Mouse (Mus musculus): ENCODE data around the gene Dab2ip. TPM values are rescaled to one million over a fixed set of nuclear protein-coding genes. Genes with fewer than 3 reads are reported as not detected.

Dab2ip gene
- 73.9 and 77.2 TPM in 2 replicates for polyA plus RNA-seq (2012; rRNA removed)

DNA sequence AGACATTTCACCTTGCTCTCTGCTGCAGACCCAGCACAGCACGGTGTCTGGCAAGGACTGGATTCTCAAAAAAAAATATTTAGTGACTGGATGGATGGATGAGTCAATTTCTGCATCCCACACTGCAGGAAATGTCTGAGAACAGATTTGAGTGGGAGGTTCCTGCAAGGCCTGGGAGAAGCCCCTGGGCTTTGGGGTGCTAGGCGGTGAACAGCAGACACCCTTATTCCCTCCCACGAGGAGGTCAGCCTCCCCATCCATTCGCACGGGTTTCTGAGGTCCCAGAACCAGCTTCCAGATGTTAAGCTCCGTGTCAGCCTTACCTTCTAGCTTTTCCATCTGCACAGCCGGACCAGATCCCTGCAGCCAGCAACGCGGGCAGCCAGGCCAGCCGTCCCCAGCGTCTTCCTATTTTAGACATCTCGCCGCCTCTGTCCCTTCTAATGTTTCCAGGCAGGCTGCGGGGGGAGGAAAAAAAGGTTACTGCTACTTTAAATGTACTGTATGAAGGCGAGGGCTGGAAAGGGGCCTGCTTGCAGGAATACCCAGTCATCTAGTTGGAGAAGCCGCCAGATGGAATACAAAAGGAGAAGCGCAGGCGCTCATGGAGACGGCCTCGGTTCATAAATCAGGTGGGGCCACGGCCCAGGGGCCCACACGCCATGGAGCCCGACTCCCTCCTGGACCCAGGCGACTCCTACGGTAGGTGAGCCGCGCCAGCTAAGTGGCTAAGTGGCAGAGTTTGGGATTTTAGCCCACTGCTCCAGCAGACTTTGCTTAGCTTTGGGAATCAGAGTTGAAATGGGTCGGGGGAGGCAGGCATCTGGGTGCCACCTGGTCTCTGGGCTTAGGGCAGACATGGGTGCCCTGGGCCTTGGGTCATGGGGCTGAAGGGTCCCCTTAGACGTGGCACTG lies at the start of gene Dab2ip:
TSS of gene Dab2ip (plus strand) at position 356 of the 915 bp plus-strand sequence.
- peak; percentile 75 to 84 for DNase-seq (ENCODE audit: extremely low spot score in 1 of 2, low spot score in 1 of 2)

DNA sequence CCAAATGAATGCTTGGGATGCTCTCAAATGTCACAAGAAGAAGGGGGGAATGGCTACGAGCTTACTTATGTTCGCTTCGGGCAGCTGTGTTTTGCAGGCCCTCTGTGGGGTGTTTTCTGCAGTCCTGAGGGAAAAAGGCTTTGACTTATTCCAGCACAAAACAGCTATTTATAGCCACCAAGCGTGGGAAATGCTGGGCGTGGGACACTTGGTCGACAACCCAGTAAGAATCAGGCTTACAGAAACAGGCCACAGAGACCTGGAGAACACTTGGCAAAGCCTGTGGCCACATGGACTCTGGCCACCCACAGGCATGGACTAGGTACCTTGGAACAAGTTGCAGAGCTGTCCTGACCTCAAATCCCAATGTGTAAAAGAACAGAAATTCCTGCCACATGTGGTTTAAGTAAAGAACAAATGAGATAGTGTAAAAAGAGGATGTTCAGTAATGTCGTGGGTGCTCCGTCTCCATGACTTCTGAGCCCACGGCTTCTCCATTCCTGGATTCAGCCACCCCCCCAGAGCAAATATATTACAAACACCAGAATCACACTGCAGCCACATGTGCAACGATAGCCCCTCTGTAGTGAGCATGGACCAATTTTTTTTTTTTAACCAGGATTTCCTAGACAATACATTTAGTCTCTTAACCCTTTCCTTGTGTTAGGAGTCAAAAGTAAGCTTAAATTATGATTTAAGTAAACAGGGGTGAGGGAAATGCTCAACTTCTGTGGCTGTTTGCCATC lies 49.3 kb upstream of the Dab2ip start:
- DNase-seq (ENCODE audit: extremely low spot score in 1 of 2, low spot score in 1 of 2): peak; percentile 76 to 83

DNA sequence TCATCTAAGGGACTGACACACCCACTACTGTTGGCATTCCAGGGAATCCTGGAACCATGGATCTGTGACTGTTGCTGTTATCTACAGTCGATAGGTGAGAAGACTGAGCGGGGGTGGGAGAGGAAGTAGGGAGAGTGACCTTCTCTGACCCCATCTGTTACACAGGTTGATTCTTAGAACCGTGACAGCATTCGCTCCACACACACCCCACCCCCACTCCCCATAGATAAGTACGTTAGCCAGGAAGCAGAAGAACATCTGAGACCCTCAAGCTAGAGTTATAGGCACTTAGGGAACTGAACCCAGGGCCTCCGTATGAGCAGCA lies 48.8 kb upstream of the Dab2ip start:
- peak in 1 of 2 experiments; percentile 17 for DNase-seq (ENCODE audit: extremely low spot score in 1 of 2, low spot score in 1 of 2)

DNA sequence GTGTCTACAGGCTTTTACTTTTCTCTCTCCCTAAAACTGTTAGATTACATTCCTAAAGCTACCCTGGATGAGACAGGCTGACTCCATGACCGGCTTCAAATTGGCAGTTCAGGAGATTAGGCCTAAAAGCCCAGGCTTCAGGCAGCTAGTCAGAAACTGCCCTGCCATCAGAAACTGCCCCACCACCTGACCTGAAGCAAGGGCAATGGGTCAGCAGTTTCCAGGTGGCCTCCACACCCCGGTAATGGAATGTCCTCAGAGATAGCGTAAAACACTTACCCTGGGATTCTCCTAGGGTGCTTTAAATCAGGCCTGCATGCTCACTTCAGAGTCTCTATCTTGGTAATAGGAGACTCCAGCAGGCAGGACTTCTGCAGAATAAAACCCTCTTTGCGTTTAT lies 48.2 kb upstream of the Dab2ip start:
- DNase-seq (ENCODE audit: extremely low spot score in 1 of 2, low spot score in 1 of 2): no peak

DNA sequence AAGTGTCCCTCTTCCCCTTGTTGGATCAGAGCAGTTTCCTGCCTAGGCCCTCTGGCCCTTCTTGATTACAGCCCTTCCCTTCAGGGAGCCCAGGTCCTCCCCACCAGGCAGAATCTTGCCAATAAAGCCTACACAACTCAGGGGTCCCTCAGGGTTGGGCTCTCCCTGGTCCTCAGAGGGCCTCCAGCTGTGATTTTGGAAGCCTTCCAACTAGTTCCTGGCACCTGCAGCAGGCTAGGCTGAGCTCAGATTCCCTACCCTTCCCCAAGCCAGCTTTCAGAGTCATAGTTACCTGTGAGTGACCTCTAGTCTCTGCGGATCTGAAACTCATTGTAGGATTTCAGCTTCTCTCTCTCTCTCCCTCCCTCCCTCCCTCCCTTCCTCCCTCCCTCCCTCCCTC lies 47.1 kb upstream of the Dab2ip start:
- no peak for DNase-seq (ENCODE audit: extremely low spot score in 1 of 2, low spot score in 1 of 2)

DNA sequence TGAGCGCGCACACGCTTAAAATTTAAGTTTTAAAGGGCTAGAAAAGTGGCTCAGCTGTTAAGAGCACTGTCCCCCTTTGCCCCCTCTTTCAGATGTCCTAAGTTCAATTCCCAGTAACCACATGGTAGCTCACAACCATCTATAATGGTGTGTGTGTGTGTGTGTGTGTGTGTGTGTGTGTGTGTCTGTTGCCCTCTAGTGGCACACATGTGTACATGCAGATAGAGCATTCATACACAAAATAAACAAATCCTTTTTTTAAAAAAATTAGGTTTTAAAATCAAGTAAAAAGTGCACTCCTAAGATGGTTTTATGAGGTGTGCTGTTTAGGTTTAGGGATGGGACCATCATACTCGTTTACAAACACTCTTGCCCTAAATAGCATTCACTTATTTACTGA lies 45.8 kb upstream of the Dab2ip start:
- DNase-seq (ENCODE audit: extremely low spot score in 1 of 2, low spot score in 1 of 2): no peak

DNA sequence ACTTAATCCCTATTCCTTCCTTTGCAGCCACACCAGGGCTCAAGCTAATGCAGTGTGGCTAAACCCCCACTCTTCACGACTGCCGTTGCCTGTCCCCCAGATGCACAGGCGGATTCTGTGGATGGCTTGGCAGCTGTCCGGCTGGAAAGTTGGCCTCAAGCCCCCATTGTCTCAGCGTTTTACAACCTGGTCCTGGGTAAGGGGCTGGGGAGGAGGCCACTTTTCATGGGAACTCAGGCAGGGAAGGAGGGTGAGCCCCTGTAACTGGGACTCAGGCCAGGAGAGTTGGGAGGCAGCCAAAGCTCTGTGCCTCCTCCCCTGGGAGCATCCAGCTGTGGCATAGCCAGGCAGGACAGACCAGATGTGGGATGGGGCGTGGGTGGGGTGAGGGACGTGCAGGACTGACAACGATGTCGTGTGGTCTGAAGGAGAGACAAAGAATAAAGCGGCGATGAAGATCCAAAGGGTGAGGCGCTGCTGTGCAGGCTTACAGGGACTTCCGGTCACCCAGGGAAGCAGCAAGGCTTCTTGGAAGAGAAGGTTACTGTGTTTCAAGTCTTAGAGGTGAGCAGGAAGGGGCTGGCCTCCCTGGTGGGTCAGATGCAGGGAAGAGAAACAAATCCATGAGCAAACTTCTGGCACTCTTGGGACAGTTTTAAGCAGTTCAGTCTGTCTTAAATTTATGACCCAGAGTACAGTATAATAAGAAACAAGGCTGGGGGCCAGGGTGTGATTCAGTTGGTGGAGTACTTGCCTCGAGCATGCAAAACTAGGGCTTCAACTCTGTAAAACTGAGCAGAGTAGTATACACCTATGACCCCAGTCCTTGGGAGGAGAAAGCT lies 43.8 kb upstream of the Dab2ip start:
- DNase-seq (ENCODE audit: extremely low spot score in 1 of 2, low spot score in 1 of 2): peak in 1 of 2 experiments; percentile 32

DNA sequence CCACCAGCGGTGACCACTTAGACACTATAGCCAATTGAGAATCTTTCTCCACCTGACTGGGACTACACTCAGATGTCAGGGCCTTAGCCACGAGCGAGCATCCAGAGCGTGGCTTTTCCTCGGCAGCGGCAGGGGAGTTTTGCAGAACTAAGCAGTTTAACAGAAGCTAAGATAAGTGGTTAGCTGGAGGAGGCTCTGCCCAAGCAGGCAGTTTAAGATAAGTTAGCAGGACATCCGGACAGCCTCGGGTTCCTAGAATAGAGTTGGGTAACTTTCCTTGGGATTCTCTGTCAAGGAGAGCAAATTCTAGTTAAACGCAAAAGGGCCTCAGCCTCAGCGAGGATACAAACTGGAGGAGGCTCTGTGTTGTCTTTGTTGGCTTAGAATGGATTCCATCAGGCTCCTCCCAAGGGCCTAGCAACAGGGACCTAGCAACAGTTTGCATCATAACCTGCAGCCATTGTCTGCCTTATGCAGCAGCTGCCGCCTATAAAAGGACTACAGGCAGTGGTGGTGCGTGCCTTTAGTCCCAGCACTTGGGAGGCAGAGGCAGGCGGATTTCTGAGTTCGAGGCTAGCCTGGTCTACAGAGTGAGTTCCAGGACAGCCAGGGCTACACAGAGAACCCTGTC lies 31.3 kb upstream of the Dab2ip start:
- DNase-seq (ENCODE audit: extremely low spot score in 1 of 2, low spot score in 1 of 2): no peak

DNA sequence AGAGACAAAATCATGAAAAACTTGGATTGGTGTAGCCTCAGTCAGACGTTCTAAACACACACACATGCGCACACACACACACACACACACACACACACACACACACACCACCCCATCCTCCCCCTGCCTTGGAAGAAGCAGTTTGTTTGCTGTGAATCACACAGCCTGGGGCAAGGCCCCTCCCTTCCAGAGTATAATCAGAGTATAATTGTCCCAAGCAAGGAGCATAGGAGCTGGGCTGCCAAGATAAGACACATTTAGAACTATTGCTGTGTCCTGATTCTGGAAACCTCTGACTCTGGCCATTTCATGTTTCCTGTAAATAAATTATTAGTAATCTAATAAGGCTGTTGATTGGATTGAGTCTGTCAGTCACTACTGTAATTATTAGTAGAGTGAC lies 29.0 kb upstream of the Dab2ip start:
- DNase-seq (ENCODE audit: extremely low spot score in 1 of 2, low spot score in 1 of 2): no peak

DNA sequence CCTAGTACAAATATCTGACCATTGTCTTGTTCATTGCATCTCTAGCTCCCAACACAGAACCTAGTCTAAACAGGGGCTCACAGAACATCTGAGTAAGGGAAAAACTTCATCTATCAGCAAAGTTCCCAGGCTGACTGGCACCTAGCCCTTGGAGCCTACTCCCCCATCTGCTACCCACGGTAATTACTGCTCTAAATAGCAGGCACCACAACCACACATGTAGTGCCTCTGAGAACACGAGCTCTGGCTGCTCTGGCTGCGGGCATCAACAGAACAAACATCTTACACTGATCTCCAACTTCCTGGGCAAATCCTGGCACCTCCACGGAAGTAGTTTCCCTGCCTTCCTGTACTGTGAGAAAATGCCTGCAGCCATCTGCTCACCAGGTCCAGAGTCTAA lies 28.2 kb upstream of the Dab2ip start:
- peak; percentile 50 to 58 for DNase-seq (ENCODE audit: extremely low spot score in 1 of 2, low spot score in 1 of 2)

DNA sequence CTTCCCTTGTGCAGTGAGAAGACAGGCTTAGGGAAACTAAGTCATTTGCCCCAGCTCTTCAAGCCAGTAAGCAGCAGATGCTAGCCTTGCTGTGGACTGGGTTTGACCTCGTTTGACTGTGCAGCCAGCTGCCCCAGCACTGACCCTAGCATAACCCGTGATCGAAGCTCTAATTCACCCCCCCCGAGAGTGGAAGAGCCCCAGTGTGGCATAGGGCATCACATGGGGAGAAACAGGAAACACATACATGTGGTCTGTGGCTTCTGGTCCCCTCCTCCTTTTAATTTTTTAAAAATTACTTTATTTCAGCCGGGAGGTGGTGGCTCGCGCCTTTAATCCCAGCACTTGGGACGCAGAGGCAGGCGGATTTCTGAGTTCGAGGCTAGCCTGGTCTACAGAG lies 27.3 kb upstream of the Dab2ip start:
- no peak for DNase-seq (ENCODE audit: extremely low spot score in 1 of 2, low spot score in 1 of 2)

DNA sequence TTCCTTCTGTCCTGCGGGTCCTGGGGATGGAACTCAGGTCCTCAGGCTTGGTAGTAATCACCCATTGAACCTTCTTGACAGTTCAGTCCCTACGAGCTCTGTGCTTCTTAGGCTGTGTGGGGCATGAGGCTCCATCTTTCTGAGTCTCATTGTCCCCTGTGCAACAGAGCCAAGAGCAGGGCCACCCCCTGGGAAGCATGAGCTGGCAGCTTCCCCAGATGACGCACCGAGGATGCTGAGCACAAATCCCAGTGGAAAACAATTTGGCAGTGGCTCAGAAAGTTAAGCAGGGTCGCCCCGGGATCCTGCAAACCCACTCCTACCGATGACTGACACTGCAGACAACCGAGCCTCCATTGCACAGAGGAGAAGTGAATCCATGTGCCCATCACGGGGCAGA lies 24.4 kb upstream of the Dab2ip start:
- DNase-seq (ENCODE audit: extremely low spot score in 1 of 2, low spot score in 1 of 2): no peak

DNA sequence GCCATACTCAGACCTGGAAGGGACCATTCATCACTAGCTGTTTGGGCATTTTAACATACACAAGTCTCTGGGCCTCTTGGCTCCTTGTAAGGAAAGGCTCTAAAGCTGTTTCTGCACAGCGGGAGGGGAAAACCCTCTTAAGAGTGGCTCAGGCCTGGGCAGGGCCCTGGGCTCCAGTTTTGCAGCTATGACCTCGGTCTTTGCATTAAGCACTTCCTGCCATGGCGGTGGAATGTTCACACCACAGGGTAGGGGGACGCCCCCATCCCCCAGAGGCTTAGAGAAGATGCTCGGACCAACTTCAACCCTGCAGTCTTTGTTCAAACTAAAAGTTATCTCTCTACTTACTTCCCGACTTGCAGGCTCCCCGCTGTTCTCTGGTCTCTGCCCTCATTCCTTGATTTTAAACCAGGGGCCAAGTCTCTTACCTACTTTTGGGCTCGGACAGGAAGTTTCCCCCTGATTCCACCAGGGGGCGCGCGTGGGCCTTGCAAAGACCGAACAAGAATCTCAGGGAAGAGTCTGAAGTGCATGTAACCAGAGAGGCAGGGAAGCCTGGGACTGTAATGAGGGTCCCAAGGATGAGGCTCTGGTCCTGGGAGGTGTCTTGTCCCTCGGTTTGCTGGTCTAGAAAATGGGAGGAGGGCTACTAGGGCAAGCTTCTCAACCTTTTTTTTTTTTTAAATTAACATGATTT lies 18.6 kb upstream of the Dab2ip start:
- DNase-seq (ENCODE audit: extremely low spot score in 1 of 2, low spot score in 1 of 2): peak; percentile 68 to 93

DNA sequence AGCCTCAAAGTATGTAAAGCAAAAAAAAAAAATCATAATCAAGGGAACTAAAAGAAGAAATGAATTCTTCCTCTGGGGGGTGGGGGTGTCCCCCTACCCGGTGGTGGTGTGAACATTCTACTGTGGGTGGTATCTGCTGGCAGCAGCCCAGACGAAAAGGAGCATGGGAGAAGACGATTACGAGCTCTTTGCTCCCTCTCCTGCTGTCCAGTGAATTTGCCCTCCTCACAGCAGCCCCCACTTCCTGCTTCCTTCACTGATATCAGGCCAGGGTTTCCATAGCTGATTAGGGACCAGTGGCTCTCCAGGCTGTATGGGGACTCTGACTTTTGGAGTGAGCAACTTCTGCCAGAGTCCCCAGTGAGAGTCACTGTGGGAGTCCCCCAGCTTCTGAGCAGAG lies 17.3 kb upstream of the Dab2ip start:
- no peak for DNase-seq (ENCODE audit: extremely low spot score in 1 of 2, low spot score in 1 of 2)

DNA sequence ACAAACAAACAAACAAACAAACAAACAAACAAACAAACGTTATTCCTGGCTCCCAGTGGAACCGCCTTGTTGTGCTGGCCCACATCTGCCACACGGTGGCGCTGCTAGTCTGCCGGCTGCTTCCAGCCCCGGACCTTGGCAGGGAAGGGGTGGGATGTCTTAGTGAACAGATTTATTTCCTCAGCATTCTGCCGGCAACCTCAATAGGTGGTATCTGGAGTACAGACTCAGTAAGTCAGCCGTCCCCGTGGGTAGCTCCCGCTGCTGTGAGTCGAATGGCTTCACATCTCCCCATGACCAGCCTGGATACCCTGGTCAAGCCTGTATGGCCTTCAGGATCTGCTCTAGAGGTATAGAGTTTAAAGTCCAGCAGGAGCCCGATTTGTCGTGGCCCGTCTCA lies 13.3 kb upstream of the Dab2ip start:
- DNase-seq (ENCODE audit: extremely low spot score in 1 of 2, low spot score in 1 of 2): peak in 1 of 2 experiments; percentile 74

DNA sequence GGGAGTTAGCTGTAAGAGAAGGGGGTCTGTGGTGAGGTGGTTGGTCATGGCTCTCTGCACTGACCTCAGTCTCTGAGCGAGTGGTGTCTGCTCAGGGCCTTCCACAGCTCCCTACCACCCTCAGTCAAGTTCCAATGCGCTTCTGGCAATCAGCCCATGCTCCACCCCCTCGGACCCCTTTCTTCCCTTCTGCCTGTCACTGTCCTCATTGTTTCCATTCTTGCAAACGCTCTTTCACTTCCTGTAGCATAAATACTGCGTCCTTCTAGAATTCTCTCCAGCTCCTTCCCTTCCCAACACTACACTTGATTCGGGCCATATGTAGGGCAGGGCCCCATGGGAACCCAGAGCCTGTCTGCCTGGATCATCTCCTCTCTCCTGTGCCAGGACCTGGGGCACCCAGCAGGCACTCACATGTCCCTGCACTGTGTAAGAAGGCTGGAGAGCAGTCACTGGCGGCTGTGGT lies 12.9 kb upstream of the Dab2ip start:
- DNase-seq (ENCODE audit: extremely low spot score in 1 of 2, low spot score in 1 of 2): no peak

DNA sequence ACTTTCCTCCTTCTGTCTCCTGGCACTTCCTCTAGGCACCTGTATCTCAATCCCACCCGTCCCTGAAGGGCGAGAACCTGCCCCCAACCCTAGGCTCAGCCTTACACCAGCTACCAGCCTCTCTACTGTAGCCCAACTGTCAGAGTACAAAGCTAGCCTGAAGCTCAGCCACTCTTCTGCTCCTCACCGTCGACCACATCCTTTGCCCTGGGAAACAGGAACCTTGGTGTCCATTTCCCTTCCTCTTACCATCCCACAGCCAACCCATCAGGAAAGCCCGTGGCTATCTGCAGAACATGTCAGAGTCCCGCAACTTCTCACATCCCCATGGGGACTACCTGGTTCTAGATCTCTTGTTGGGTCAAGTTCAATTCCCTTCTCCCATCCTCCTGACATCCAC lies 11.6 kb upstream of the Dab2ip start:
- DNase-seq (ENCODE audit: extremely low spot score in 1 of 2, low spot score in 1 of 2): no peak

DNA sequence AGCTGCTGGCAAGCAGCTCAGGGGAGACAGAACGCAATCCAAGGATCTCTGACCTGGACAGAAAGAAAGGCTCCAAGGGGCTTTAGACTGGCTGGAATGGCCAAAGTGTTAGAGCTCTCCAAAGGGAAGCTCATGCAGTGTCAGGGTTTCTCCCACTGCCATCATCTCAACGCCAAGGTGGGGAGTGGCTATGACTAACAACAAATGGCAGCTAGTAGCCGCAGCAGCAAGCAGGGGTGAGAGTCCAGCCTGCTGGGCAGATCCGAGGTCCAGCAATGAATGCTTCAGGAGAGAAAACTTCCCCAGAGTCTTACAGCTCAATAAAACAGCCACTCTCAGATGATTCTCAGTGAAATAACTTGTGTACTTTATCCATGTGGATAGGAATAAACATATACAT lies 8.9 kb upstream of the Dab2ip start:
- no peak for DNase-seq (ENCODE audit: extremely low spot score in 1 of 2, low spot score in 1 of 2)

DNA sequence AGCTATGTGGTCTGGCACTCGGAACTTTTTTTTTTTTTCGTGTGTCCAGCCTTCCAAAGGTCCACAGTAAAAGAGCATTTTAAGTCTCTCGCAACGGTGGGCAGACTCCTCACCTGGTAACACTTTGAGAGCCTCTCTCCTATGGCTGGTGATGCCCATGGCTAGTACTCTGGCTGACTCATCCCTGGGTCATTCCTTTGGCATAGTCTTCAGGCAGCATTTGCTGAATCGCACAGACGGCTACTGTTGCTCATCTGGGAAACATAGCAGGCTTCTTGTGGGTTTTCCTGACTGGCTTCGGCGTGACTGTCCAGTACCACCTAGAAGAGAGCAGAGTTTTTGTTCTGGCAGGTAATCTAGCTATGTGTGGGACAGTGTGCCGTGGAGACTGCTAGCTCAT lies 8.0 kb upstream of the Dab2ip start:
- no peak for DNase-seq (ENCODE audit: extremely low spot score in 1 of 2, low spot score in 1 of 2)

DNA sequence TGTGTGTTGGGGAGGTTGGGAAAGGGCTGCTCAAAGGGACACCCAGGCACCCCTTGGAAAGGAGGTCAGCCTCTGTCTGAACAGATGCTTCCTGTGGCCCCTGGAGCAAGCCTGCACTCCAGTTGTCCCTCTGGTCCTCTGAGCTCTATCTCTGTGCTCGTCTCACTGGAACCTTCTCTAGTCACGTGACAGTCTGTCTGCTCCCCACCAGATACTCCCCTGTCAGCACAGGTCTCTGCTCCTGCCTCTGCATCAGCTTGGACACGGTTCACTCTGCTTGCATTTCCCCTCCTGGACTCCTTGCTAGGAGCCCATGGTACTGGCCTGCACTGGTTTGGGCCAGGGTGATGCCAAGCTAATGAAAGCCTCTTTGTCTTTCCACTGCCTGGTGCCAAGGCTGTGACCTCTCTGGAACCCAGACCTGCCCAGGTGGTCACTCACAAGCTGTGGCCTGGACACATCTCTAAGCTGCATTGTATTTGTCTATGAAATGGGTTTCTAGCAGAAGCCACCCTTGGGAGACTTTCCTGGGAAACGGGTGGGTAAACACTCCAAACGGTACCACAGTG lies 1.1 kb upstream of the Dab2ip start:
- no peak for DNase-seq (ENCODE audit: extremely low spot score in 1 of 2, low spot score in 1 of 2)

Measured in frontal cortex, adult 2 months (tissue).